Mouse (Mus musculus) E14TG2a.4 (cell line): ENCODE measurements around the gene Tars2.

Experiments used
- CTCF ChIP-seq: conservative IDR thresholded peaks from 2 replicates; pipeline ENCODE4 v1.5.1; 2014; ENCODE audit warnings: low read length
- NANOG ChIP-seq: IDR thresholded peaks from 2 replicates; pipeline ENCODE4 v1.6.1; 2014; ENCODE audit warnings: borderline replicate concordance, low read length, mixed read lengths
- POU5F1 ChIP-seq: IDR thresholded peaks from 2 replicates; pipeline ENCODE4 v1.6.1; 2014; ENCODE audit warnings: low read length, borderline replicate concordance

DNA sequence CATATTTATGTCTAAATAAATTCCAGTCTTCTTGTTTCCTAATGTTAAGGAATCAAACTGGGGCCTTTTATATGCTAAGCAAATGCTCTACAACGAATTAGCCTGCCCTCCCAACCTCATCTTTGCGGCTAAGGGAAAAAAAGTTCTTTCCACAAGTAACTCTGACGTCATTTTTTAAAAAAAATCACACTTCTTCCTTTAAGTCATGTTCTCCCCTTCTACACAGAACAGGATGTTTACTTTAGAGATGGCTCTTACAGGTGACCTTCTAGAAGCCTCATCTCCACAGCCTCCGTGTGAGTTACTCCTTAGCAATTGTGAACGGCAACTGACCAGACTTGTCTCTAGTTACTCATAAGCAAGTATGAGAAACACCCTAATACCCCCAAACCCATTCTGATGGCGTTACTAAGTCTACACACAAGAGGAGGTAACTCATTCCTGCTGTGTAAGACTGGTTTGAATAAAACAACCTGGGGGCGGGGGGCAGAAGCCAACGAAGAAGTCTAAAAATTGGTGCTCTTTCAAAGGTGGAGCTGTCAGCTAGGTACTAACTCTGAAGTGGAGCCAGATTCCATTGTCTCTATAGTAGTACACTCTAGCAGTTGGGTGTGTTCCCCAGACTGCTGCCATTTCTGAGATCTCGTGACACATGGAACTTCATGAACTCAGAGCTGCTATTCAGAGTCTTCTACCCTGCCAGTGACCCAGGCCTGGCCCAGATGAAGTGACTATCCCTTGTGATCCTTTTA, 1.4 kb downstream of the Tars2 start:
- TF ChIP-seq CTCF (no peak), POU5F1 (no peak), NANOG (no peak)
